Mouse (Mus musculus): ENCODE results near the gene Rnaseh2c.

Rnaseh2c gene

DNA sequence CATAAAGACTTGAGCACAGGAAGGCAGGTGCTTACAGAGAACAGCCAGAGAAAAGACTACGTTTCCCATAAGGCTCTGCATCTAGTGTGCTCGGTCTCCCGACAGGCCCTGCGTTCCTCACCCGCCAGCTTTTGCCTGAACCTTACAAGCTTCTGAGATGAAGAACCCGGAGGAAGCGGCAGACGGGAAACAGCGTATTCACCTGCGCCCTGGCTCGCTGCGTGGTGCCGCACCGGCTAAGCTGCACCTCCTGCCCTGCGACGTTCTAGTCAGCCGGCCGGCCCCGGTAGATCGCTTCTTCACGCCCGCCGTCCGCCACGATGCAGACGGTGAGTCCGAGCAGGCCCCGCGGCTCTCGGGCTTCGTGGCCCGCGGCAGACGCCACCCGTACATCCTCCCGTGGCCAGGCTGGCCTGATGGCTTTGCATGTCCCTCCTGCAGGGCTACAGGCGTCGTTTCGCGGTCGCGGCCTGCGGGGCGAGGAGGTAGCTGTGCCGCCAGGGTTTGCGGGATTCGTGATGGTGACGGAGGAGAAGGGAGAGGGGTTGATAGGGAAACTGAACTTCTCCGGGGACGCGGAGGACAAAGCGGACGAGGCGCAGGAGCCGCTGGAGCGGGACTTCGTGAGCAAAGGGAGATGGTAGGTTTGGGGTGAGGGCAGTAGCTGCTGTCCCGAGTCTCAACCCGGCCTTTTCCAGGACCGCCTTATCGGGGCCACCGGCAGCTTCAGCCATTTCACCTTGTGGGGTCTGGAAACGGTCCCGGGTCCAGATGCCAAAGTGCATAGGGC is at the start of gene Rnaseh2c:
Gene Rnaseh2c (plus strand): TSS at position 122 of the 790 bp plus-strand sequence.
- DNase-seq (ENCODE audit: low spot score in 2 of 2) = peak; percentile 63 to 73

GRCm38 (mm10) chr19:5553802-5554201 is 47.9 kb upstream of the Rnaseh2c start:
- no peak for DNase-seq (ENCODE audit: low spot score in 2 of 2)

GRCm38 (mm10) chr19:5554212-5554611 is 47.5 kb upstream of the Rnaseh2c start:
- no peak for DNase-seq (ENCODE audit: low spot score in 2 of 2)

GRCm38 (mm10) chr19:5558169-5558568 is 43.5 kb upstream of the Rnaseh2c start:
- no peak for DNase-seq (ENCODE audit: low spot score in 2 of 2)

- no peak for DNase-seq (ENCODE audit: low spot score in 2 of 2)
Observed at GRCm38 (mm10) chr19:5558770-5559169, 42.9 kb upstream of the Rnaseh2c start.

DNA sequence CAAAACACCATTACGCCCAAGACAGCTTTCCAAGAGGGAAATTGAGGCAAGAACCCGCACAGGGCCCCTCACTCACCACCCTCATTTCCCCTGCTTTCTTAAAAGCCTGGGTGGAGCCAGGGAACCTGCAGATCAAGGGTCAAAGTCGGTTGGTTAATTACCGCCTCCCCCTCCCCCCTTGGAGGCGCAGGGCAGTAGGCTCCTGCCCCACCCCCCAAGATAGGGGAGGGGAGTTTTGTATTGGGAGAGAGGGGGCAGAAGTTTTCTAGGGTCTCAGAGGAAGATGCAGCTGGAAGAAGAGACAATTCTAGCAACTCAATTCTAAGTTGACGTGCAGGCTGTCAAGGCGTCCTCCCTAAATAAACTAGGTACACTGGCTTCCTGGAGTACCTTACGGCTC is 42.4 kb upstream of the Rnaseh2c start:
- DNase-seq (ENCODE audit: low spot score in 2 of 2) = no peak

- no peak for DNase-seq (ENCODE audit: low spot score in 2 of 2)
Observed at GRCm38 (mm10) chr19:5559631-5560456, 41.8 kb upstream of the Rnaseh2c start.

- no peak for DNase-seq (ENCODE audit: low spot score in 2 of 2)
Observed at GRCm38 (mm10) chr19:5560457-5561041, 41.1 kb upstream of the Rnaseh2c start, which contains the start of gene Ovol1. TSS of gene Ovol1 (minus strand) at chr19:5560646.

DNA sequence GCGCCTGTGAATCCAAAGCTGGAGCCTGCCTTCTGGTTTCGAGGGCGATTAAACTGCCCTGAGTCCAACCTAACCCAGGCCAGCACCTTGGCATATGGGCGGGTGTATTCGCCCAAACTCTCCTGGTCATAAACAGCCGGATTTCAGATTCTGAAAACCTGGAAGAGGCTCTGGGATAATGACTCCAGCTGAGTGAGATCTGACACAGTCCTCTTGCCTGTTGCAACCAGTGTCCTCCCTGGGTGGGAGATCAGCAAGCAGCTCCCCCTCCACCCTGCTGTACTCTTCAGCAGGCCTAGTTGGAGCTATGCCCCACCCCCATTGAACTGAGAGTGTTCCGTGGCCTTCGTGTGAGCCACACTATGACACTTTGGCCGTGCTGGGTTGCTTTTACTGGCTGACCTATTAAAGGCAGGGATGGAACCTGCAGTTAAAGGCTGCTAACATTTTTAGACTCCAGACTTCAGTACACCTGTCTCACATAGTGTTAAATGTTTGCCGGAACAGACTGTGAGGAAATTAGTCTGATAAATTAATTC is 40.4 kb upstream of the Rnaseh2c start:
- DNase-seq (ENCODE audit: low spot score in 2 of 2) = no peak

GRCm38 (mm10) chr19:5561886-5562285 is 39.8 kb upstream of the Rnaseh2c start:
- DNase-seq (ENCODE audit: low spot score in 2 of 2) = no peak

- DNase-seq (ENCODE audit: low spot score in 2 of 2) = no peak
Observed at GRCm38 (mm10) chr19:5562776-5563175, 38.9 kb upstream of the Rnaseh2c start.

DNA sequence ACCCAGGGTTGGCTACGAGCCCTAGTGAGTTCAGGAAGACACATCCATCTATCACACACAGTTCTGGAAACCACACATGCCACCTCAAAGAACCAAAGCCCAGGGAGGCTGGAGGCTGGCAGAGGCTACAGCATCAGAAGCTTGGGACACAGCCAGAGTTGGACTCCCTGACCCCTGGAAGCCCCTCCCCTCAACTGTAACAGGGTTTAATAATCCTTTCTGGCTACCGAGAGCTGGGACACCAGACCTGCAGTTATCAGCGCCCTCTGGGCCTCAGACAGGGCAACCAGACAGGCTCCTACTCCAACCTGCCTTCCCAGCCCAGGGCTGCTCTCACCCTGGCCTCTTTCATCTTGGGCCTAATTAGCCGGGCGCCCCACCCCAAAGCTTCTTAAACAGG is 35.4 kb upstream of the Rnaseh2c start:
- DNase-seq (ENCODE audit: low spot score in 2 of 2) = no peak

DNA sequence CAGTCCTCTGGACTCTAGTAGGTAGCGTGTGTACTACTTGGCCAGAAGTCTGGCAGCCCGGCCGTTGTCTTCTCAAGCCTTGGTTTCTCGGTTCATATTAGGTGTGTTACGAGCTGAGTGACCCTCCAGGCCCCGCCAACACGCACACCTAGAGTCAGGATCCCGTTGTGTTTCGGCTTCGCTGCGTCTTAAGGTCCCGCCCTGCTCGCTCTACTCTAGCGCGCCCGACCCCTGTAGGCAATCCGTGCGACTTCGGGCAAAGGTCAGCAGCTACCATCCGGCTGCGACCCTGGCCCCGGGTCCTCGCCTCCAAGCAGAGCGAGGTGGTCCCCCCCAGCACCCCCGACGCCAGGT is 34.5 kb upstream of the Rnaseh2c start:
- no peak for DNase-seq (ENCODE audit: low spot score in 2 of 2)

DNA sequence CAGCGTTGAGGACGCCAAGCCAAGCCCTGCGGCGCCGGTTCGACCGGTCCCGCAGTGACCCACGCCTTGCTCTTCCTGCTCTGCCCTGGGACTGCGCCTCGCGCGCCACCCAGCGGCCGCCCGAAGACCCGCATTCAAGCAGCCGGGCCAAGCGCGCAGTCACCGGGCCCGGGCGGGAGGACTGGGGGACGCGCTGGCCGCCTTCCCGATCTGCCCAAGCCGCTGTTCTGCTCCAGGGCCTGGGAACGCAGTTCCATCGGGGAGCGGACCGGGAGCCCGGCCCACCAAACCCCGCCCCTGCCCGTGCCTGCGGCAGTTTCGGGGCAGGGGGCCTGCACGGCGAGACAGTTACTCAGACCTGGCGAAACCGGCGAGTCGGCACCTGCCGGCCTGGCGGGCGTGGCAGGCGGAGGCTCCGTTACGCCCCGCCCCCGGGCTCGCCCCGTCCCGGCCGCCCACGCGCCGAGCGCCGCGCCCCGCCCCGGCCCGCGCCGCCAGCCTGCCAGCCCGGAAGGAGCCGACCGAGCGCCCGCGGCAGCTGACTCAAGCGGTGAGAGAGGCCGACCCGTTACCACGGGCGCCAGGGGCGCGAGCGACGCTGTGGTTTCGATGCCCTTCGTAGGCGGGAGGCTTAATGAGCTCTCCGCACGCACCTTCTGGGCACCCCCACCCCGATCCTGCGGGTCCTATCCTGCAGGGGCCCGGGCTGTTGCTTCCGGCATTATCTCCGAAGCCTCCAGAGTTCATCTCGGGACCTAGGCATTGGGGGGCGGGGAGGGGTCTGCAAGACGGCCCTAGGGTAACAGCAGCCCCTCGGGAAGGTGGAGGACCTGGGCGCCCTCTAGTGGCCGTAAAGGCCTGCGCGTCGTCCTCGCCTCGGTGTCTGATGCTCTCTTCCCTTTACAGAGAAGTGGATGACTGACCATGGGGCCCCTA is 33.9 kb upstream of the Rnaseh2c start, which contains the start of gene Ap5b1:
Gene Ap5b1 (plus strand): TSS at position 492 of the 936 bp plus-strand sequence.
- peak; percentile 76 to 85 for DNase-seq (ENCODE audit: low spot score in 2 of 2)

GRCm38 (mm10) chr19:5568470-5569140 is 33.1 kb upstream of the Rnaseh2c start:
- DNase-seq (ENCODE audit: low spot score in 2 of 2) = peak in 1 of 2 experiments; percentile 79

GRCm38 (mm10) chr19:5569521-5569920 is 32.2 kb upstream of the Rnaseh2c start:
- no peak for DNase-seq (ENCODE audit: low spot score in 2 of 2)

DNA sequence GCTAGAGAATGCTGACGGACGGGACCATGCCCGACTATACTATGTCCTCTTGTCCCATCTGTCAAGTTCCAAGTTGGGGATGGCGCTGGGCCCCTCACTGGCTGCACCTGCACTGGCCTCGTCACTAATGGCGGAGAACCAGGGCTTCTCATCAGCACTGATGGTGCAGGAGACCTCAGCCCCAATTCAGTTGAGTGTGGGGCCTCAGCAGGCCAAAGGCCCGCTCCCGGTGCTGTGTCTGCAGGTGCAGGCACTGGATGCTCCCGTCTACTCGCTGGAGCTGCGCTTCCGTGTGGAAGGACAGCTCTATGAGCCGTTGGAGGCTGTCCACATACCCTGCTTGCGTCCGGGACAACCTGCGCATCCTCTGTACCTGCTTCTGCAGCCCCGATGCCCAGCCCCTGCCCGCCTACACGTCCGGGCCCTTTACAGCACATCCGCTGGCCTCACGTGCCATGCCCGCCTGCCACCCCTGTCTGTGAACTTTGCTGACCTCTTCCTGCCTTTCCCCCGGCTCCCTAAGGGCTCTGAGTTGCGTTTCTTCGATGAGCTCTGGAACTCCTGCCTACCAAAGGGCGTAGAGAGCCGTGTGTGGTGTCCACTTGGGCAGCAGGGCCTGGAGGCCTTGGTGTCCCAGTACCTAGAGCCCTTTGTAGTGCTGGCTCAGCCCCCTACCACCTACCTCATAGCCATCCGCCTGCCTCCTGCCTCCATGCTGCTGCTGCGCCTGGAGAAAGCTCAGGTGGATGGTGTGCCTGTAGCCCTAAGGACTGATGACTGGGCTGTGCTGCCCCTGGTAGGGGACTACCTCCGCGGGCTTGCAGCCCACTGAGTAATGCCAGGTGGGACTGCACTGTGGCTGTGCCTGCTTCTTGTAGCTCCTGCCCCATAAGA is 31.1 kb upstream of the Rnaseh2c start:
- DNase-seq (ENCODE audit: low spot score in 2 of 2) = no peak

DNA sequence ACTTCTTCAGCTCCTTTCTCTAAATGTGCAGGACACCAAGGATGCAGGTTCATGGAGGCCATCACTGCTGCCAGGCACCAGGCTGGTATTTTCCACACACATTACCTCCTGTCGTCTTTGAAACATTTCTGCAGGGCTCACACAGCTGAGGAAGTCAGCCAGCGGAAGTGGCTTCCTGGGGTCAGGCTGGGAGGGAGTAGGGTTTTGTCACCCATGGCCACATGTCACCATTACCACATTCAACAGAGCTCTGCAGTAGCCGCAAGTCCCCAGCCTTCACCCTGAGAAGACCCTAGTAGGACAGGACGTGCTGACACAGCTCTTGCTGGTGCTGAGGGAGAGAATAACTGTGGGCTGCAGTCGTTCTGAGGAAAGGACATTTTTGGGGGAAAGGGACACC is 29.8 kb upstream of the Rnaseh2c start:
- DNase-seq (ENCODE audit: low spot score in 2 of 2) = no peak
